Mouse (Mus musculus) heart, adult 2 months (tissue): ENCODE measurements at regions not wholly inside any gene's neighbourhood (a gene's known extent, or its start where the extent isn't known, plus 50 kb on each side); places are given as distances from the start of the nearest gene placed in this dataset.

Experiments
- CTCF ChIP-seq: fragments of 200-600 bp; IDR thresholded peaks from 2 replicates; pipeline ENCODE4 v1.8.1; 2022; ENCODE audit warnings: antibody characterized with exemption, mild to moderate bottlenecking, moderate library complexity
- EP300 ChIP-seq: fragments of 200-500 bp; IDR thresholded peaks from 2 replicates; pipeline ENCODE4 v1.6.1; 2011; ENCODE audit warnings: low read depth, low read length, control low read depth; ENCODE audit not compliant: insufficient read depth

DNA sequence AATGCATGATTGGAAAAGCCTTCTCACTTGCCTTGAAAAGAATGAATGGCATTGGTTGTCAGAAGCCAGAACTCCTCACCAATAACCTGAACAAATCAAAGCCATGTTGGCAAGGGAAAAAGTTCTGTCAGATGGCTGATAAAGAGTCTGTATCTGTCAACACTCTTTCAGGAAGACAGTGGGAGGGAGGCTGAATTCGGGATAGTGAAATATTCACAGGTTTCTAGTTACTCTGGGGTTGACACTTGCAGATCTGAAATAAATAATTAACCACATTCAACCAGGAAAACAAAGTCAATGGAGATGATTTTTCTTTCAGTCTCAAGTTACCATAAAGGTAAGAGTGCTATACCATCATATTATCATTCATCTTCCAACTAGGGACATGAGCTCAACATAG is 56.3 kb upstream of the Ift57 start:
- TF ChIP-seq CTCF (no peak), EP300 (no peak)
